Mouse (Mus musculus) retina, postnatal 1 day (tissue): ENCODE measurements around the gene Uhrf2.
A peak's percentile ranks its signal among the peaks of the same experiment; 100 is the strongest.
"Not testable (repeated sequence)": the region's sequence is repeated elsewhere in the genome, so short reads cannot be mapped to it uniquely, and the experiment has no call there.

Source experiments
- DNase-seq: peaks from one replicate; pipeline ENCODE4 v3.0.0-alpha.2; 2012

Uhrf2 gene

GRCm38 (mm10) chr19:30029894-30030635 lies at the start of gene Uhrf2:
TSS of gene Uhrf2 (plus strand) at chr19:30030513.
- peak; percentile 98 for DNase-seq

GRCm38 (mm10) chr19:29984208-29985005 lies 45.9 kb upstream of the Uhrf2 start:
- DNase-seq: no peak

- DNase-seq: no peak
Observed at GRCm38 (mm10) chr19:29986464-29987091, 43.7 kb upstream of the Uhrf2 start.

- peak; percentile 46 for DNase-seq
Observed at GRCm38 (mm10) chr19:30000406-30001365, 29.6 kb upstream of the Uhrf2 start.

- DNase-seq: no peak
Observed at GRCm38 (mm10) chr19:30001550-30001949, 28.8 kb upstream of the Uhrf2 start.

- no peak for DNase-seq
Observed at GRCm38 (mm10) chr19:30003621-30004020, 26.7 kb upstream of the Uhrf2 start, which contains the start of gene Trpd52l3. TSS of gene Trpd52l3 (plus strand) at chr19:30003790.

- DNase-seq: no peak
Observed at GRCm38 (mm10) chr19:30006371-30006770, 23.9 kb upstream of the Uhrf2 start.

- no peak for DNase-seq
Observed at GRCm38 (mm10) chr19:30010520-30011296, 19.6 kb upstream of the Uhrf2 start.

GRCm38 (mm10) chr19:30014331-30014730 lies 16.0 kb upstream of the Uhrf2 start:
- no peak for DNase-seq

- DNase-seq: no peak
Observed at GRCm38 (mm10) chr19:30016156-30016555, 14.2 kb upstream of the Uhrf2 start.

- not testable (repeated sequence) for DNase-seq
Observed at GRCm38 (mm10) chr19:30023419-30023818, 6.9 kb upstream of the Uhrf2 start.

GRCm38 (mm10) chr19:30029002-30029710 lies 1.2 kb upstream of the Uhrf2 start:
- DNase-seq: peak; percentile 21

- DNase-seq: no peak
Observed at GRCm38 (mm10) chr19:30030636-30031467, 539 bp downstream of the Uhrf2 start.

- DNase-seq: no peak
Observed at GRCm38 (mm10) chr19:30031468-30031931, 1.2 kb downstream of the Uhrf2 start.

- no peak for DNase-seq
Observed at GRCm38 (mm10) chr19:30032206-30032605, 1.9 kb downstream of the Uhrf2 start.

GRCm38 (mm10) chr19:30035361-30035760 lies 5.0 kb downstream of the Uhrf2 start:
- no peak for DNase-seq

- DNase-seq: no peak
Observed at GRCm38 (mm10) chr19:30043691-30044090, 13.4 kb downstream of the Uhrf2 start.

- DNase-seq: no peak
Observed at GRCm38 (mm10) chr19:30044630-30045029, 14.3 kb downstream of the Uhrf2 start.

- DNase-seq: peak; percentile 24
Observed at GRCm38 (mm10) chr19:30045857-30046256, 15.5 kb downstream of the Uhrf2 start.

- DNase-seq: no peak
Observed at GRCm38 (mm10) chr19:30050584-30050983, 20.3 kb downstream of the Uhrf2 start.
